Mouse (Mus musculus) embryonic facial prominence, embryonic 13.5 days (tissue): ENCODE data around the gene Gpank1. TPM values are rescaled to one million over a fixed set of nuclear protein-coding genes. Genes with fewer than 3 reads are reported as not detected.

Source experiments
- ATAC-seq: fragments of 200-750 bp; cut with Nextera tagmentation; 2 replicates; pipeline ENCODE4 v1.8.0; 2017; ENCODE audit warnings: low read depth; ENCODE audit not compliant: insufficient number of reproducible peaks, insufficient read depth, low FRiP score, low TSS enrichment
- H3K27ac ChIP-seq: fragments of 300-500 bp; sonication (generic); 2 replicates; pipeline ENCODE4 v1.5.1; 2015; ENCODE audit warnings: moderate library complexity, mild to moderate bottlenecking, inconsistent platforms
- H3K27me3 ChIP-seq: fragments of 300-500 bp; sonication (generic); 2 replicates; pipeline ENCODE4 v1.6.1; 2015; ENCODE audit warnings: mild to moderate bottlenecking, inconsistent platforms
- H3K36me3 ChIP-seq: fragments of 300-500 bp; sonication (generic); 2 replicates; pipeline ENCODE4 v1.6.1; 2015; ENCODE audit warnings: mild to moderate bottlenecking, inconsistent platforms
- H3K4me1 ChIP-seq: fragments of 300-500 bp; sonication (generic); 2 replicates; pipeline ENCODE4 v1.6.1; 2015; ENCODE audit warnings: inconsistent platforms
- H3K4me2 ChIP-seq: fragments of 300-500 bp; sonication (generic); 2 replicates; pipeline ENCODE4 v1.6.1; 2015; ENCODE audit warnings: moderate library complexity, mild to moderate bottlenecking, inconsistent platforms
- H3K4me3 ChIP-seq: fragments of 300-500 bp; sonication (generic); 2 replicates; pipeline ENCODE4 v1.5.1; 2015; ENCODE audit warnings: mild to moderate bottlenecking, inconsistent platforms
- H3K9ac ChIP-seq: fragments of 300-500 bp; sonication (generic); 2 replicates; pipeline ENCODE4 v1.6.1; 2015; ENCODE audit warnings: mild to moderate bottlenecking, inconsistent platforms
- H3K9me3 ChIP-seq: fragments of 300-500 bp; sonication (generic); 2 replicates; pipeline ENCODE4 v1.6.1; 2016; ENCODE audit warnings: inconsistent platforms
- WGBS: fragments of 180-500 bp; shearing (Covaris S2); methylation state at CpG from one replicate; pipeline ENCODE4 v1.1.7; 2015; ENCODE audit warnings: mixed read lengths; 5-methylcytosine and 5-hydroxymethylcytosine counted together
- polyA plus RNA-seq: library from polyadenylated mRNA; unstranded; fragments of >200 nt; fragmentation: Nextera tagmentation; extraction: Ambion mirVana; gene quantifications from 2 replicates; pipeline ENCODE4 v1.2.1, GENCODE M21; 2015

The Gpank1 gene
- polyA plus RNA-seq, 1 experiment from 2014 or later, result 21.1 TPM

DNA sequence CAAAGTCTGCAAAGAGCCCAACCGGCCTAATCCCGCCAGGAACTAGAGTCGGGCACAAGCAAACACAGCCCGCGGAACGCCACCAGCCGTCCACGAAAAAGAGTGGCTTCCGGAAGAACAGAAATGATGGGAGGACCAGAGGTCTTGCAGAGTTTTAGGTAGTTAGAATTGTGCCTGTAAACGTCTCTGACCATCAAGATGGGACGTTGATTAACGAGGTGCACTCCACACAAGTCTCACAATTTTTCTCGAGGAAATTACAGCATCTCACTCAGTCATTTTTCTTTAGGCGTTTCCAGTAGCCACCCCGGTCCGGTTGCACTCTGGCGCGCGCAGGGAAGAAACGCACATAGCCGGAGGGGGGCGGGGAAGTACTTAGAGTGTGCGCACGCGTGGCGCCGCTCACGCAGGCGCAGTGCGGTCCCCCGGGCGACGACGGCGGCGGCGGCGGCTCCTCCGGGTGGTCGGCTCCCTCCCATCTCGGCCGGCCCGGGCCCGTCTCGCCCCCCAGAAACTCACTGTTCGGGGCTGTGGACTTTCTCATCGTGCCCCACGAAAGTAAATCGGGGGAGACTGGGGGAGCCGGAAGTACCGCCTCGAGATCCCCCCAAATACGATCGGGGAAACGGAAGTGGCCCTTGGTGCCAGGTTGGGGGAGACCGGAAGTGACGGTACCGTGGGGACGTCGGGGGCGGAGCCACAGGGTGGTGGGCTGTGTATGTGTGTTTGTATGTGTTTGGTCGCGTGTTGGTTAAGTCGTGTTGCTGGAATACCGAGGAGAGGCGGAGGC lies 13.7 kb downstream of the Gpank1 start, which contains the start of gene Bag6:
TSS of gene Bag6 (plus strand) at position 378 of the 790 bp plus-strand sequence.
- Histone ChIP-seq H3K27me3 (no peaks in the 10 kb centered on the region), H3K36me3 (peaks cover 28% of the 10 kb centered on the region), H3K4me1 (peaks cover 15% of the 10 kb centered on the region), H3K4me3 (peak within 1 kb of the TSS; percentile 73), H3K9me3 (no peaks in the 10 kb centered on the region), H3K4me2 (peak within 1 kb of the TSS; percentile 73), H3K9ac (peak within 1 kb of the TSS; percentile 84), H3K27ac (peak within 1 kb of the TSS; percentile 95)
- WGBS, result under 1% methylated on average over 66 of the region's 66 CpGs
- ATAC-seq, result peak; percentile 91

DNA sequence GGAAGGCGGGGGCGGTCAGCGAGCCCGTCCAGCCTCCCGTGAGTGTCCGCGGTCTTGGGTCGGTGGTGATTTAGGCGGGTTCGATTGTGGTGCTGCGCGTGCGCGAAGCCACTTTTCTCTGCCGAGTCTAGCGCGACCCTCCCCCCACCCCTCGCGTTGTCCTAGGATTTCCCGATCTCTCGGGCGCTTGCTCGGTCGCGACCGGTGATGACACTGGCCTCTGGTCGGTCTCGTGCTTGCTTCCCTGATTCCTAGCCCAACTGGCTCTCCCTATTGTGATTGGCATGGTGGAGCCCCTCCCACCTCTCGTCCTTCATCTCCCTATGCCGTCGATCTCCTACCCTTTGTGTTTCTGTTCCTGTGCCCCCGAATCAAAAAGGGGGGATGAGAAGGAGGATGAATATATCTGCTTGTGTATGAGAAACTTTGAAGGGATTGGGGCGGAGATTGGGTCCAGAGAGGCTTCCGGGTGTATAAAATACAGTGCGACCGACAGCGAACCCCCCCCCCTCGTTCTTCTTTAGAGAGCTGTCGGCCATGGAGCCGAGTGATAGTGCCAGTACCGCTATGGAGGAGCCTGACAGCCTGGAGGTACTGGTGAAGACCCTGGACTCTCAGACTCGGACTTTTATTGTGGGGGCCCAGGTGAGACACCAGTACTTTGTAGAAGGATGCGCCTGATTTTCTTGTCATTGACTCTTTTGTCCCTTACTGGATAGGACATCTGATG lies 14.5 kb downstream of the Gpank1 start:
- Histone ChIP-seq H3K4me3 (peak overlapping the region; percentile 73), H3K36me3 (peaks cover 31% of the 10 kb centered on the region), H3K27me3 (no peaks in the 10 kb centered on the region), H3K4me2 (peak overlapping the region; percentile 73), H3K9ac (peak overlapping the region; percentile 84), H3K9me3 (no peaks in the 10 kb centered on the region), H3K27ac (peak overlapping the region; percentile 95), H3K4me1 (peaks cover 15% of the 10 kb centered on the region)
- ATAC-seq, result peak; percentile 56
- WGBS, result under 1% methylated on average over 43 of the region's 43 CpGs

DNA sequence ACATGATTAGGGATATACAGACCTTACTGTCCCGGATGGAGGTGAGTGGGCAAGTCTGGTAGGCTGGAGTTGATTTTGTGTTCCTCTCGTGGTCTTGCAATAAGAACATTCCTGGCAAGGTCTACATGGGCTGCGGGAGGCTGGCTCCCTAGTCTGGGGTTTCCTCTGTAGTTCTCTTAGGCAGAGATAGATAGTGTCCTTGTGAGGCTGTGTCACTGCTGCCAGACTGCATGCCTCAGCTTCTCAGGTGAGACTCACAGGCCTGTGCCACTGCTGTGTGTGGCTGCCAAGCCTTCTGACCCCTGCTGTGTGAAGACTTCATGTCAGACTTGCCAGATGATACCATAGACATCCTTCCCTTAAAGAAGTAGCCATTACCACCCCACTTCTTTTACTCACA lies 18.0 kb downstream of the Gpank1 start:
- peaks cover 62% of the 10 kb centered on the region for H3K36me3 ChIP-seq
- no peaks in the 10 kb centered on the region for H3K27me3 ChIP-seq
- ATAC-seq, result no peak
- H3K27ac ChIP-seq, result no peak overlapping the region
- H3K9ac ChIP-seq, result no peak overlapping the region
- no peak overlapping the region for H3K4me3 ChIP-seq
- 92% methylated on average over 3 of the region's 3 CpGs for WGBS
- peaks cover 15% of the 10 kb centered on the region for H3K4me1 ChIP-seq
- no peaks in the 10 kb centered on the region for H3K9me3 ChIP-seq
- H3K4me2 ChIP-seq, result no peak overlapping the region

DNA sequence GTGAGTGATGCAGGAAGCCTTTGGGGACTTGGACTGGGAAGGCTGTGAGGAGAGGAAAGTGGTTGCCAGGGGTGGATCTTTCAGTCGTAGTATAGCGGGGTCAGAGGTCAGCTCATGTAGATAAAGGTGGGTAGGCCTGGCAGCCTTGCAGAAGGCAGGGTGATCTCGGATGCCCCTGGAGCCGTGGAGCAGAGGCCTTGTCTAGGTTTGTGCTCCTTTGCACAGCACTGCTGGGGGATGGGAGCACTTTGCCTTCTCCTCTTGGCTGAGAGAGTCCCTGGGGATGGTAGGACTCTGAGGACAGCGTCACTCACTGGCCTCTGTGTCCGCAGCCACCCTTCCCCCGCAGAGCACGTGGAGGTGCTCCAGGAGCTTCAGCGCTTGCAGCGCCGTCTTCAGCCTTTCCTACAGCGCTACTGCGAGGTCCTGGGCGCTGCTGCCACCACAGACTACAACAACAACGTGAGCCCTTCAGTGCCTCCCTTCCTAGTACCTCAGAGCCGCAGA lies 19.3 kb downstream of the Gpank1 start:
- no peaks in the 10 kb centered on the region for H3K27me3 ChIP-seq
- peaks cover 75% of the 10 kb centered on the region for H3K36me3 ChIP-seq
- no peak overlapping the region for H3K27ac ChIP-seq
- no peak overlapping the region for H3K4me3 ChIP-seq
- no peak overlapping the region for H3K9ac ChIP-seq
- peaks cover 15% of the 10 kb centered on the region for H3K4me1 ChIP-seq
- 75% methylated on average over 16 of the region's 16 CpGs for WGBS
- ATAC-seq, result no peak
- H3K4me2 ChIP-seq, result no peak overlapping the region
- H3K9me3 ChIP-seq, result no peaks in the 10 kb centered on the region

DNA sequence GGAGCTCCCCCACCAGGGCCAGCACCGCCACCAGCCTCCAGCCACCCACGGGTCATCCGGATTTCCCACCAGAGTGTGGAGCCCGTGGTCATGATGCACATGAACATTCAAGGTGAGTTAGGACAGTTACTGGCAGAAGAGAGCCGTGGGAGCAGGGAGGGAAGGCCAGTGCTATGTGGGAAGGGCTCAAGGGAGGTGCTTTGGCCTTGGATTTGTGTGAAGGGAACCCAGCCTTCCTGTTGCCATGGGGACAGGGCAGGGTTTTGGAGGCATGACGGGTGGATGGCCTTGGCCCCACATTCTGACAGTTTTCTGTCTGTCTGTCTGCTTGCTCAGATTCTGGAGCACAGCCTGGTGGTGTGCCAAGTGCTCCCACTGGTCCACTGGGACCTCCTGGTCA lies 20.7 kb downstream of the Gpank1 start:
- no peak for ATAC-seq
- no peak overlapping the region for H3K27ac ChIP-seq
- H3K9ac ChIP-seq, result no peak overlapping the region
- H3K36me3 ChIP-seq, result peaks cover 89% of the 10 kb centered on the region
- no peaks in the 10 kb centered on the region for H3K9me3 ChIP-seq
- 86% methylated on average over 6 of the region's 6 CpGs for WGBS
- peaks cover 6% of the 10 kb centered on the region for H3K4me1 ChIP-seq
- no peak overlapping the region for H3K4me3 ChIP-seq
- no peak overlapping the region for H3K4me2 ChIP-seq
- H3K27me3 ChIP-seq, result no peaks in the 10 kb centered on the region

DNA sequence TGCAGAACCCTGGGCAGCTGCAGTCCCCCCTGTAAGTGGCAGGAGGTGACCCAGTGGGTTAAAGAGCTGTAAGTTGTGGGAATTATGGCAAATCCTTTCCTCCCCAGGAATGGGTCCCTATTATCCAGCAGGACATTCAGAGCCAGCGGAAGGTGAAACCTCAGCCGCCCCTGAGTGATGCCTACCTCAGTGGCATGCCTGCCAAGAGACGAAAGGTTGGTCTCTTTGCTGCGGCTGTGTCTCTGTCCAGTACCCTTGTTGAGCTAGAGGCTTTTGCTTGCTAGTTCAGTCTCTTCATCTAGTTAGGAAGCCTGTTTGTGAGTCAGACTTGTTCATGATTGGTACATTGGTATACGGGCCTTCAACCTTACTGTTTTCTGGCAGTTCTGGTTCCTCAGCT lies 24.9 kb downstream of the Gpank1 start:
- peaks cover 96% of the 10 kb centered on the region for H3K36me3 ChIP-seq
- no peaks in the 10 kb centered on the region for H3K27me3 ChIP-seq

DNA sequence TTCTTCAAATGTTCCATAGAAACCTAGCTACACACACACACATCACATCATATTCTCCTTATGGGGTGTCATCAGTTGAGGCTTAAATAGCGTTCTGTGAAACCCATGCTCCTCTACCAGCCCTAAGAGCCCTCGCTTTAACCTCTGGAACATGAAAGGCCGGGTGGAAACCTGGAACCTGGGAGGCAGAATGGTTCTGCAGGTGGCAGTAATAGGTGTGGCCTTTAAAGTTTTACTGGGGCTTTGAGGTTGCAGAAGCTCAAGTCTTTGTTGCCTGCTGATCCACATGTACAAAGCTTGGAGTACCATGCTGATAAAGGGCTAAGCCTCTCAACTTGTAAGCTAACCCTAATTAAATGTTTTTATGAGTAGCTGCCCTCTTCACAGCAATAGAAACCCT lies 26.1 kb downstream of the Gpank1 start:
- Histone ChIP-seq H3K36me3 (peaks cover 96% of the 10 kb centered on the region), H3K27ac (peak overlapping the region; percentile 35; the same call in 1 of the 2 replicates), H3K9ac (no peak overlapping the region), H3K4me1 (no peaks in the 10 kb centered on the region), H3K4me2 (no peak overlapping the region), H3K4me3 (no peak overlapping the region), H3K27me3 (no peaks in the 10 kb centered on the region), H3K9me3 (no peaks in the 10 kb centered on the region)
- 64% methylated on average over 3 of the region's 3 CpGs for WGBS
- no peak for ATAC-seq

More for the DNA sequence above, 24.9 kb downstream of the Gpank1 start:
- Histone ChIP-seq H3K4me2 (no peak overlapping the region), H3K4me1 (no peaks in the 10 kb centered on the region), H3K4me3 (no peak overlapping the region), H3K27ac (no peak overlapping the region), H3K9me3 (no peaks in the 10 kb centered on the region), H3K9ac (no peak overlapping the region)
- ATAC-seq, result no peak
- 86% methylated on average over 5 of the region's 5 CpGs for WGBS

DNA sequence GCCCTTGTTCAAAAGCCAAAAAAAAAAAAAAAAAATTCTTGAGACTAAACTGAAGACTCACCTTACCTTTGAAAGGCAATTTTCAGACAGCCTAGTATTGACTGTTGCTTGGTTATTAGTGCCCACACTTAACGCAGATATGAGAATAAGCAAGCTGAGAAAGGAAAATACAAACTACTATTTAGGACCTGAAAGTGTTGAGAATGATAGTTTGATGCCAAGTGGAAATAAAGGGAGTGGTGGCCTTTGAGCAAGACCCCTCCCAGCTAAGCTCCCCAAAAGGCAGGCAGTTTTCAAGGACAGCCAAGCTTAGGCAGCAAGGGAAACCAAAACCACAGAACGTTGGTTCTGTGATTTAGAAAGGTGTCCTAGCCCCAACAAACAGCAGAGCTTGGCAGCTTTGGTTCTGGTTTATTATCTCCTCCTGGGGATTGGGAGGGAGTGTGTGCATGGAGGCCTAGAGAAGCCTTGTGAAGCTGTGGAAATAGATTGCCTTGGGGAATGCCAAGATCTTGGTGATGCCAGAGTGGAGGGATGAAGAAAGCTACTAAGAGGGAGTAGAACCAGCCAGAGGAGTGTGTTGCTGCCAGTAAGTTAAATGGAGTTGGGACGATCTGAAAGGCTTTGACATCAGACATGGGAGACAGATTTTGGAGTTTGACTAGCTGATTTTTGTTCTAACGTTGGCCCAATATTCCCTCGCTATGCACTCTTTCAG lies 26.8 kb downstream of the Gpank1 start:
- Histone ChIP-seq H3K27me3 (no peaks in the 10 kb centered on the region), H3K9me3 (no peaks in the 10 kb centered on the region), H3K4me3 (no peak overlapping the region), H3K27ac (peak overlapping the region; percentile 33; the same call in 1 of the 2 replicates), H3K4me1 (no peaks in the 10 kb centered on the region), H3K36me3 (peaks cover 96% of the 10 kb centered on the region), H3K4me2 (no peak overlapping the region), H3K9ac (no peak overlapping the region)
- ATAC-seq, result no peak; the same call in 1 of the 2 replicates
- WGBS, result 69% methylated on average over 5 of the region's 5 CpGs

DNA sequence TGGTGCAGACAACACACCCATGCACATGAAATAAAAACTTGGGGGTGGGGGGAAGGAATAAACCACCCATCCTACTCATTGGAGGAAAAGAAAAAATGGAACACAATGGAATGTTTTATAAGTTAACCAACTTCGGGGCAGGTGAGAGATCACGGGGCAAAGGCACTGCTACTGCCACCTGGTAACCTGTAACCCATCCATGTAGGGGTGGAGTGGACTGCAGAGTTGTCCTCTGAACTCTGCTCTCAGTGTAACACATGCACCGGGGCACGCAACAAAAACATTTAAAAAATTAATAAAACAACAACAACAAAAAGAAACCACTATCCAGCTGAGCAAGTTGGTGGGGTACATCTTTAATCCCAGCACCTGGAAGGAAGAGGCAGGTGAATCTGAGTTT lies 30.9 kb downstream of the Gpank1 start:
- no peaks in the 10 kb centered on the region for H3K27me3 ChIP-seq
- H3K36me3 ChIP-seq, result peaks cover 96% of the 10 kb centered on the region
- no peak overlapping the region for H3K9ac ChIP-seq
- no peaks in the 10 kb centered on the region for H3K9me3 ChIP-seq
- no peak overlapping the region for H3K27ac ChIP-seq
- WGBS, result 93% methylated on average over 4 of the region's 4 CpGs
- H3K4me1 ChIP-seq, result peaks cover 23% of the 10 kb centered on the region
- no peak overlapping the region for H3K4me2 ChIP-seq
- H3K4me3 ChIP-seq, result no peak overlapping the region
- ATAC-seq, result no peak

DNA sequence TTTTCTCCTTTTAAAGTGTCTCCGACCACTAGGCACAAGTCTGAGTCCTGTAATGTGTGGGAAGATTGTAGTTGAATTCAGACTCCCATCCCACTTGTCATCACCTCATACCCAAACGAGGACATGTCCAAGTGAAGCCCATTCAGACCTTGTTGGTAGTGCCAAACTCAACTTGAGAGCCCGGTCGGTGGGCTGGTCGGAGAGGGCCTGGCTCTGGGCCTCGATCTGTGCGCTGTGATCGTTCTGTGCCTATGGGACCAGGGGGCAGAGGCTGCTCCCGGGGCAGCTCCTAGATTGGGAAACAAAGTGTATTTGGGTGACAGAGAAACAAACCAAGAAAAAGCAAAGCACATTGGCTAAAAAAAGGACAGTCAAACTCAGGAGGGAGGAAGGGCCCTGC lies 31.8 kb downstream of the Gpank1 start:
- H3K36me3 ChIP-seq, result peaks cover 98% of the 10 kb centered on the region
- no peak overlapping the region for H3K9ac ChIP-seq
- H3K9me3 ChIP-seq, result no peaks in the 10 kb centered on the region
- H3K4me2 ChIP-seq, result no peak overlapping the region
- ATAC-seq, result no peak
- WGBS, result 93% methylated on average over 9 of the region's 9 CpGs
- no peak overlapping the region for H3K4me3 ChIP-seq
- H3K27me3 ChIP-seq, result no peaks in the 10 kb centered on the region
- peaks cover 23% of the 10 kb centered on the region for H3K4me1 ChIP-seq
- H3K27ac ChIP-seq, result no peak overlapping the region

DNA sequence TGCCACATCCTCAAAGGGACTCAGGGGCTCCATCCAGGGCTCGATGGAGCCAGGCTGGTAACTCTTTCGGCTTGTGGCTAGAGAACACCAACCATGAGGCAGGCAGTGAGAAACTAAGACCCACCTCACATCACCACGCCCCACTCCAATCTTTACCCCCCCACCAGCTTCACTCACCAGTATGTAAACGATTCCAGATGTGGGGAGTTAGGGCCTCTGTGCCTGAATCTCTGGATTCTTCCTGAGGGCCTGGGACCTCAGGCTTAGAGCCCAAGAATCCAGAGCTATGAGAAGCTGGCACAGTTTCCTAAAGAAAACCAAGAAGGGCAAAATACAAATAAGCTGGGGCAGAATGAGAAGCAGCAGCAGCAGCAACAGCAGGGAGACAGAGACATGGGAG lies 32.7 kb downstream of the Gpank1 start:
- WGBS, result 35% methylated on average over 4 of the region's 4 CpGs
- Histone ChIP-seq H3K4me2 (no peak overlapping the region), H3K9ac (0 out of 2 replicates have a peak overlapping the region, but pooled peaks have one; percentile 63), H3K9me3 (no peaks in the 10 kb centered on the region), H3K4me3 (no peak overlapping the region), H3K27me3 (no peaks in the 10 kb centered on the region), H3K4me1 (peaks cover 23% of the 10 kb centered on the region), H3K27ac (peak overlapping the region; percentile 77), H3K36me3 (peaks cover 98% of the 10 kb centered on the region)
- ATAC-seq, result no peak
